14 mouse cellular contexts compared by ENCODE assay signal in the genomic region with DNA sequence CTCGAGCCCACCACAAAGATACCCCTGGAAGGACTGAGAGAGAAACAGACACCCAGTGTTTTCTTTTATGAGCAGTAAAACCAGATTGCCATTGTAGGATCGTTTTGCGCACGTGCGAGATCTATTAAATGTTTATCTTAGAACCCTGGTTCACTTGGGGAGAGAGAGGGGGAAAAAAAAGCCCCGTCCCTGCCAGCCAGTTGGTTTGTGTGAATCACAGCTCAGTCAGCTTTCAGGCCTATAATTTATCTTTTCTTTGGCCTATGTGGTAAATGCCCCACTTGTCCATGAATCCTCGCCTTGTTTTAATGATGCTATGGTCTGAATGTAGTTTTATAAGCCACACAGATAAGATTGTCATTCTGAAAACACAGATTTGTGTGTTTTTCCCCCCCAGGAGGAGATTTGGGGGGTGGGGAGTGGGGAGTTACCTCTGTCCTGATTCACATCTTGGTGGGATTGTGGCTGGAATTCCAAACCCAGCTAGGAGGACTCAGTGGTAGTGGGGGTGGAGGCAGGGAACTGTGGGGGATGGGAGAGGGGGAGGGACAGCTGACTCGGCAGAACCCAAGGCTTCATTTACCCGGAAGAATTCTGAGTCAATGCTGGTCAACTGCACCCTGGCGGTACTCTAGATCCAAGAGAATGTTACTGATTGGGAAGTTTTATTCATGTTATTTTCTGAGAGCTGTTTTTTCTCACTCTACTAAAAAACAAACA. TPM values are rescaled to one million over a fixed set of nuclear protein-coding genes. Genes with fewer than 3 reads are reported as not detected.
DNase-seq lines count a peak whose midpoint lies in the region; ATAC-seq and TF ChIP-seq lines count a peak whose summit lies in the region.
"Had no signal": no experiment of that assay in that cellular context is flagged by ENCODE, and none has a peak within 500 bp of the region (broad histone marks: within the 10 kb centered on the region; RNA-seq: fewer than 3 reads in every experiment).

No protein-coding gene starts in this region.

- H3K4me2 ChIP-seq in lung, embryonic 14.5 days: no peak overlapping the region
- H3K4me2 ChIP-seq: liver, embryonic 13.5 days had no signal

- H3K9me3 ChIP-seq in lung, embryonic 14.5 days (ENCODE audit: low read depth, low read length): no peaks in the 10 kb centered on the region
- H3K9me3 ChIP-seq: liver, embryonic 13.5 days had no signal

- no peak overlapping the region for H3ac ChIP-seq in C2C12 (ENCODE audit: control insufficient read depth, insufficient read length, low read depth)

- no peak for ATAC-seq in lung, embryonic 14.5 days (ENCODE audit: insufficient read depth)

- H3K9ac ChIP-seq in lung, embryonic 14.5 days: no peak overlapping the region
- H3K9ac ChIP-seq: liver, embryonic 13.5 days had no signal

- peak overlapping the region; percentile 51 for H3K27ac ChIP-seq in lung, embryonic 14.5 days (ENCODE audit: low read depth)
- H3K27ac ChIP-seq: kidney, postnatal 0 days; liver, embryonic 13.5 days; macrophage had no signal

- no peak overlapping the region for H3K4me3 ChIP-seq in lung, embryonic 14.5 days (ENCODE audit: low read depth, low read length)
- H3K4me3 ChIP-seq in C2C12 (ENCODE audit: insufficient read depth, poor library complexity, severe bottlenecking): no peak overlapping the region
- H3K4me3 ChIP-seq: liver, embryonic 13.5 days had no signal

- peaks cover 22% of the 10 kb centered on the region; the same call in 1 of the 2 replicates for H3K4me1 ChIP-seq in lung, embryonic 14.5 days (ENCODE audit: insufficient read depth)

- H3K79me3 ChIP-seq in C2C12 (ENCODE audit: low read depth): no peaks in the 10 kb centered on the region

- no peak for TF ChIP-seq CTCF in lung, embryonic 14.5 days (IDR thresholded peaks at IDR 0.05; ENCODE audit: low read depth)
- TF ChIP-seq CTCF in C2C12 (IDR thresholded peaks at IDR 0.05; ENCODE audit: control insufficient read depth, insufficient read depth, insufficient read length): no peak

- H3K27me3 ChIP-seq in lung, embryonic 14.5 days (ENCODE audit: insufficient read depth, low read length): no peaks in the 10 kb centered on the region
- peaks cover 3% of the 10 kb centered on the region for H3K27me3 ChIP-seq in C2C12 (ENCODE audit: control insufficient read depth, insufficient read depth, insufficient read length)
- H3K27me3 ChIP-seq: liver, embryonic 13.5 days had no signal

- WGBS in lung, embryonic 14.5 days: 15% methylated on average over 10 of the region's 10 CpGs

- peak; percentile 72 for DNase-seq in lung, embryonic 14.5 days
- DNase-seq in lung, postnatal 36 days: no peak
- DNase-seq in NIH3T3 (ENCODE audit: low read depth): peak; percentile 60
- peak; percentile 55 for DNase-seq in mesoderm, embryonic 11.5 days (ENCODE audit: low read depth, low spot score)
- DNase-seq in ovary, postnatal 36 days (ENCODE audit: low spot score): no peak
- no peak for DNase-seq in heart, adult 9 months (ENCODE audit: low spot score in 2 of 2)
- DNase-seq: cerebellum, adult 9-11 months; gastrocnemius, postnatal 25 days; liver, embryonic 13.5 days; right cerebral cortex, adult 18-20 months; thymus, adult 2 months had no signal

- H3K36me3 ChIP-seq in lung, embryonic 14.5 days (ENCODE audit: insufficient read depth): no peaks in the 10 kb centered on the region
- H3K36me3 ChIP-seq in C2C12 (ENCODE audit: control insufficient read depth, insufficient read depth): no peaks in the 10 kb centered on the region
- H3K36me3 ChIP-seq: liver, embryonic 13.5 days had no signal

- H3K79me2 ChIP-seq in C2C12 (ENCODE audit: control insufficient read depth, insufficient read depth): no peaks in the 10 kb centered on the region

TF ChIP-seq in C2C12, 6 proteins besides CTCF, POLR2A, EP300 and RAD21:
- TF ChIP-seq FOSL1 (IDR thresholded peaks at IDR 0.05; ENCODE audit: insufficient read depth, low read length, poor library complexity, severe bottlenecking): peak; percentile 64
- TF ChIP-seq CEBPB (IDR thresholded peaks at IDR 0.05; ENCODE audit: low read depth): no peak

RNA-seq across cellular contexts. Expression of a gene that starts 23.8 kb away (rescaled TPM):
- polyA plus RNA-seq in lung, embryonic 14.5 days (2014; fragmentation: Nextera tagmentation; extraction: Ambion mirVana): 0.65 and 1.4 TPM in 2 replicates
- not detected for polyA plus RNA-seq in C2C12 (2012; fragmentation: generic; extraction: Trizol)
- polyA plus RNA-seq: macrophage had no signal

Comparison
In these comparisons a context has a peak if more than half of its experiments do, and no peak if none do; other contexts are left out.
1. DNase-seq: peak in lung, embryonic 14.5 days (single experiment), NIH3T3 (single experiment) and mesoderm, embryonic 11.5 days (single experiment); none in lung, postnatal 36 days (single experiment), ovary, postnatal 36 days (single experiment) and heart, adult 9 months (0 of 2).